Mouse (Mus musculus) embryonic fibroblast, embryonic 13.5 days (primary cell): ENCODE results near the gene Otop3.

Experiments
- CTCF ChIP-seq: IDR thresholded peaks from 2 replicates; pipeline ENCODE4 v1.5.1; 2011; ENCODE audit warnings: mild to moderate bottlenecking, control low read depth, low read length, moderate library complexity, borderline replicate concordance; ENCODE audit not compliant: insufficient read depth
- POLR2A ChIP-seq: IDR thresholded peaks from 2 replicates; pipeline ENCODE4 v1.6.1; 2011; ENCODE audit warnings: low read depth, mild to moderate bottlenecking, control low read depth, low read length, moderate library complexity

DNA sequence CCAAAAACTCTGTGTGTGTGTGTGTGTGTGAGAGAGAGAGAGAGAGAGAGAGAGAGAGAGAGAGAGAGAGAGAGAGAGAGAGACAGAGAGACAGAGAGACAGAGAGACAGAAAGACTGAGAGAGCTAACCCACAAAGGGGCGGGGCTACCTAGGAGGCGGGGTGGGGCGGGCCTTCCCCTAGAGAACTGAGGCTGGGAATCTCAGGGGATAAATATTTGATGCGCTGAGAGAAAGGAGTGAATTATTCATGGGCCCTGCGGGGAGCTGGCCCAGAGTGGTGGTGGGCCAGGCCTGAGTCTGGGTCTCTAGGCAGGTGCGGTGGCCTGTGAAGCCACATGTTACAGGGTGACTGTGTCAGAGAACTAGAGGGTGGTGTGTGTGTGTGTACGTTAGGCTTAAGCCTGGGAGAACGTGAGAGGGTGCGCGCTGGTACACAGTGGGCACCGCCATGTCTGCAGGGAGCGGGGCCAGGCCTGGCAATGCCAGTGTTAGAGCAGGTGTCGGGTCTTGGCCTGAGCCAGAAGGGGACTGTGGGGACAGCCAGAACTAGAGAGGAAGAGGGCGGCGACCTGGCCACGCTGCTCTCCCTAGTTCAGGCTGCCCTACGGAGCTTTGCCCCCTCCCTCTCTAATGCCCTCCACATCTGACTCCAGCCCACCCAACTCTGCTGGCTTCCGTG is 14.7 kb upstream of the Otop3 start:
- TF ChIP-seq POLR2A (no peak), CTCF (no peak)
